Mouse (Mus musculus) spleen, adult 12 weeks (tissue): ENCODE results near the gene Sh2b3.

Experiments used
- DNase-seq: peaks from one replicate; pipeline ENCODE4 v3.0.0; 2022; ENCODE audit warnings: low spot score

The Sh2b3 gene

DNA sequence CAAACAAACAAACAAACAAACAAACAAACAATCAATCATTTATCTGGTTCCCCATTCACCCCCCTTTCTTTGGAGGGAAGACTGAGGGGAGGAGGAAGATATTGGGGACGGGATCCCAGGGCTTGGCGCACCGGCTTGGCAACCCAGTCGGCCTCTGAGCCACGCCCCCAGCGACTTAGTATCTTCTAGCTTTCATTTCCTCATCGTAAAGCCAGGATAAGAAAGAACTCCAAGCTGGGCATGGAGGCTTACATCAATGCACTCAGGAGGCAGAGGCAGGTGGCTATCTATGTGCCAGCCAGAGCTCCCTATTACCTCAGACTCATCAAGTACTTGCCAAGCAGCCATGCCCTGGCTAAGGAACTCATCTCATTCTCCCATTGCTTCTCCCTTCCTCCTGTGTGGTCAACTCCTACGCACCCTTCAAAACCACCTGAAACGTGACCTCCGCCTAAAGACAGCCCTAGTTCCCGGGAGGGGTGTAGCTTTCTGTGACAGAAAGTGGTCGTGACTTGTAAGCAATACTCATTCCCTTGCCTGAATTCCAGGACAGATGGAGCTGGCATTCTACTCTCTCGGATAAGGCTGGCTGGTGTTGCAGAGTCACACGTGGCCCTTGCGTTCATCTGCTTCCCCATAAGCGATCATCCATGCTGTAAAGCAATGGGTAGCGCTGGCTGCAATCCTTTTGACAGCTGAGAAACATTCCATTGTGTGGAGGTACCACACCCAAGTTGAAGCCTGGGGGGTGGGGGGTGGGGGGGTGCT is 5.9 kb upstream of the Sh2b3 start:
- DNase-seq: no peak

DNA sequence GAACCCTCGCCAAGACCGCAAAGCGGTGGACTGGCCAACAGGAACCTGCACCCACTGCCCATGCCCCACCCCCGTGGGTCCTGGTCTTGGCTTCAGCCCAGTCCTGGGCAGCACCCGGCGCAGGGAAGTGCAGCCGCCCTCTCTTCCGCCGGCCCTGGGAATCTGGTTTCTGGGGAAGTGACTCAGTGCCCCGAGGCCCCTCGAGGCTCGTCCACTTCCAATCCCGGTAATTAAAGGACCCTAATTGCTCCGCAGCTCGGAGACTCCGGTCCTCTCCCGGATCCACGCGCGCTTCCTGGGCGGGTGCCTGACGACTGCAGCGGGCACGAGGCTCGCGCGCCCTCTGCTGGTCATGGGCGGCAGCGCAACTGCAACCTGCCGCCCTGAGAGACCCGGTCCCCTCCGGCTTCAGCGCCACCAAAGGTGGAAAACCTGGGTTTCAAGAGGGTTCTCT is 5.2 kb upstream of the Sh2b3 start:
- peak; percentile 72 for DNase-seq

DNA sequence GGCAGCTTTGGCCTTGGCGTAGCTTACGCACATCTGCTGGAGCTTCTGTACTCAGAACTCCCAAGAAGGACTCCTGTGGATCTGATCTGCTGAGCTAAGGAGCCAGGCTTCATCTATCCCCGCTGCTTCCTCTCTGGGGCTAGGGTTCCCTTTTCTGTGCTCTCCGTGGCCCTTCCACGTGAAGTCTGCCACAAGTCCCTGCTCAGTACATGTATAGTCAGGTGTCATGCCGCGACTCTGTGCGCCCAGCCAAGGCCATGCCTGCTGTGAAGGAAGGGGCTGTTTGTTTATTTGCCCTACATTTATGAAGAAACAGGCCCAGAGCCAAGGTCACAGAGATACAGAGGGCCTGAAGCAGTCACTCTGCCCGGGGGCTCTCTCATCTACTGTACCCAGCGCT is 4.5 kb upstream of the Sh2b3 start:
- no peak for DNase-seq

DNA sequence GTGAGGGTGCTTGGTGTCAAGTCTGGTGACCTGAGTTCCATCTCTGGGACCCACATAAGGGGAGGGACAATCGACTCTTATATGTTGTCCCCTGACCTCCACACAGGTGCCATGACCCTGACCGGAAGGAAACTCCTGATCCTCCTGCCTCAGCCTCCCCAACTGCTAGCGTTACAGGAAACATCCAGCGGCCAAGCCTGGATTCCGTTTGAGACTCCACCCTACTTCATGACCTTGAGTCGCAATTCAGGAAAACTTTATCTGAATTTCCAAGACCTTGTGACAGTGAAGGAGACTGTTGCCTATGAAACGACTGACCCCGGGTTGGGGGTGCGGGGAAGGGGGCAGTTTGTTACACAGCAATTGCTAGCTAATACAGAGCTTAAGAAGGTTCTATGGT is 4.1 kb upstream of the Sh2b3 start:
- DNase-seq: no peak

DNA sequence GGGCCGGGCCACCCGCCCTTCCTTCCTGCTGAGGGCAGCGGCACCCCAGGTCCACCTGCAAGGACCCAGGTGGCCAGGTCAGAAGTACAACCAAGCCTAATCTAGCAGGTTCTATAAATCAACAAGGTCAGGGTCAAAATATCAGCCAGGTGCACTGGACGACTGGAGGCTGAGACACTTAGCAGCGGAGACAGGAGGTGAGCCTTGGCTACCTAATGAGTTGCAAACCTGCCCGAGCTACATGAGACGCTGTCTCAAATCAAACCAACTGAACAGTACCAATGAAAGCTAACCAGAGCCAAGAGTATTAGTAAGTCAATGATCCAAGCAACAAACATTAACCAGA is 1.7 kb upstream of the Sh2b3 start:
- no peak for DNase-seq

DNA sequence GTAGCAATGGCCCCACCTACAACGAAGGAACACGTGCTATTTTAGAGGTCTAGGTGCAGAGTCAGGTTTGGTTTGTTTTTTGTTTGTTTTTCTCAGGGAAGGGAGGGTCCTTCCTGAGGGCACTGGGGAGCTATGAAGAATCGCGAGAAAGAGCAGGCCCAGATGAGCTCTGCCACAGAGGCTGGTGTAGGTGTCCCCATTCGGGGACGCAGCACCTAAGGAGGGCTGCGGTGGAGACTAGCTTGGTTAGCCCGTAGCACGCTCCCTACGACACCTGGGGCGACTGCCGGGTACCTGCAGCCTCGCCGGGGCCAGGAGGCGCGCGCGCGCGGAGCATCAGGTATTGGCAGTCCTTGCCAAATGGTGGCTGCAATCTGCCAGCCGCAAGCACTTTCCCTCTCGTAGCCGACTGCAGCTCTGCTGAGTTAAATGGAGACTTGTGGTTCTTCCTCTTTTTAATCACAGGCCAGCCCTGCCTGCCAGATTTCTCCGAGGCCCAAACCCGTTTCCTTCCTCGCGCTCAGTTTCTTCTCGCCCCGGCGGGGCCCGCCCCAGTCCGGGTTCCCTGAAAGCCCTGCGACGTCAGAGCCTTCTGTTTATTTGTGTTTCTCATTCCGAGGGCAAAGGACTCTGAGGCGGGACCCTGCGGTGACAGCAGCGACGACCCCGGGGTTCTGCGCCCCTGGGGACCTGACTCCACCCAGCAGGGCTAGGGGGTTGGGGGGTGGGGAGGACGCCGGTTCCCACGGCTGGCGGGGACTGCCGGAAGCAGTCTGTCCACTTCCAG is 1.1 kb upstream of the Sh2b3 start:
- peak; percentile 50 for DNase-seq

DNA sequence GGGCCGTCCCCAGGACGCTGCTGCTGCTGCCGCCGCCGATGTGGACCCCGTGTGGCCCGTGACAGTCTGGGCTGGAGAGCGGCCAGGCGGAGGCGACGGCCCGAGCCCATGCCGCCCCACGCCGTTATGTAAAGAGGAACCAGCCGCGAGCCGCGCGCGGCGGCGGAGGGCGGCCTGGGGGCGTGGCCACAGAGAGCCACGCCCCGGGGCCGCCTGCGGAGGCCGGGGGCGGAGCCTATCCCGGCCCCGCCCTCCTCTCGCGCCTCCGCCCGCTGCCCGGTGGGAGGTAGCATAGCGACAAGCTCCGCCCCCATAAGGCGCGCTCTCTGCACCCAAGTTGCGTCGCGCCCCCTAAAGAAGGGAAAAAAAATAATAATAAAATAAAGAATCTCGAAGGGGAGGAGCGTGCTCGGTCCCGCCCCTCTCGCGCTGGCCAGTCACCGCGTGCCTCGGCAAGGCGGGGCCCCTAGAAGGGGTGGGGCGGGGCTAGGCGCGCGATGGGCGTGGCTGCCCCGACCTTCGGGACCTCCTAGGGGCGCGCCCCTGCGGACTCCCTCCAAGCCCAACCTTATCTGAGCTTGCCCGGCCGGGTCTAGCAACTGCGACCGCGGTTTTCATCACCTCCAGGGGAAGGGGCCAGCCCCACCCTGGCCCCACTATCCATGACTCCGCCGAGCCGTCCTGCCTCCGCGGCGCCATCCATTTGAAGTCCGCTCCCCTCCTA is 592 bp downstream of the Sh2b3 start:
- DNase-seq: peak; percentile 89

DNA sequence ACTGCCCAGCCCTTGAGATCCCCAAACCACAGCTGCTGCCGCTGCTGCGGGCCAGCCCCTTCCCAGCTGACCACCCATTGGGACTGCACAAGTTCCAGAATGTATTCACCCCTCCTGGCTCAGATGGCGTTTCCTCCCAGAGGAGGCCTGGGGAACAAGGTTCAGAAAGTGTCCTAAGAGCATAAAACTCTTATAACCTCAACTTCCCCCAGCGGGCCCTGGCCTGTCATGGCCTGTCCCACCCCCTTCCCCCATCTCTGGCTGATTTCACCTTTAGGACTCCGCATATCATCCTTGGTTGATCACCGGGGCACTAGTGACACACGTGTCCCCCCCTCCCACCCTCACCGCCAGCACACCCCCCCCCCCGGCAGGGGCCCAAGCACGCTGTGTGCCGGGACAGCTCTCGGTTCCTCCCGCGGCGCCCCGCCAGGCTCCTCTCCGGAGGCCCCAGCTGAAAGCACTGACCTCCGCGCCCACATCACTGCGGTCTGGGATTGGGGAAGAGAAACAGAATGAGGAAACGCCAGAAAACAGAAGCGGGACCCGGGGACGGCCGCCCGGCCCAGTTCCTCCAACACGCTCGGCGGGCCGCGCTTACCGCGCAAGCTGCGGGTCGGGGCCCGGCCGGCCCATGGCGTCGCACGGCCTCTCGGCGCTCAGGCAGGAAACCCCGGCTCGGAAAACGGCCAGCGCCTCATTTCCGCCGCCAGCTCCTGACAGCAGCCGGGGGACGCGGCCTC is 1.3 kb downstream of the Sh2b3 start:
- DNase-seq: no peak

DNA sequence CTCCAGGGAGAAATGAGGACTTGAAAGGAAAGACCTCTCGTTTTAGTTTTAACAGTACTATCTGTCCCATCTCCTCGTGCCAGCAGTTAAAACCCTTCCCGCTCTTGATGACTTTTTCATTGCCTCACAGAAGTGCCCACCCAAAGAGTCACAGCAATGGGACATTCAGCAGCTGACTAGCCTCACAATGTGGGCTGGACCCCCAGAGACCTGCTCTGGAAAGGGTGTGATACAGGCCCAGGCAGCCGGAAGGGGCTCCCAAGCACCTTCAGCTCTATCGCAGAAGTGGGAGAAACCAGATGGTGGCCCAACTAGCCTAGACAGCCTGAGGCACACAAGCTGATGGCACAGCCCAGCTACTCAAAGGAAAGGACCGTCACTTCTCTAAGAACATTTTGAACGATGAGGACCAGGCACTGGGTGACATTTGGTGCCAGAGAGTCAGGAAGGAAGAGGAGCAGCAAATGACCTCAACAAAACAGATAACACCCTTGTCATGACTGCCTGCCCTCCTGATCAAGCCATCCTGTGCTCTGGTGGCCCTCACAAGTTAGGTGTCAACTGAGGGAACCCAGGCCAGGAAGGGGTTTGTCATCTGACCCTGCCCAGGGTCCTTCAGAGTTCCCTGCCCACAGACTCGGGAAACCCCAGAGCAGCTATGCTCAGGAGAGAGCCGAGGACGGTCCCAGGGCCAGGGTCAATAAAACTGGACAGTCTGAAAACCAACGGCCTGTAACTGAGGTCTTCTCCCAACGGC is 2.3 kb downstream of the Sh2b3 start:
- no peak for DNase-seq

DNA sequence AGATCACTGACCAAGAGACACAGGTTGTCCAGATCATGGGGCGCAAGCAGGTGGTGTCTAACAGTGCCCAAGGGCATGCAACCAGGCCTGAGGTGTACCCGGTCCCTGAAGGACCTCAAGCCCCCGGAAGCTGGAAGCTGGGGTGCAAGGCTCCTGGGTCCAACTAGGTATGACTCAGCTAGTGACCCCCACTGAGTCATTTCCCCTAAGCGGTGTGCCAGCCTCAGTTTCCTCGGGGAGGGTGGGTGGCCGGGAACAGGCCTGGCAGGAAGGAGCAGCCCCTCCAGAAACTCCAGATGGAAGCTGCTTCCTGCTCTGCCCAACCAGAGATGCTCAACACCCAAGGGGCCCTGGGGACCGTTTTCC is 3.2 kb downstream of the Sh2b3 start:
- no peak for DNase-seq

DNA sequence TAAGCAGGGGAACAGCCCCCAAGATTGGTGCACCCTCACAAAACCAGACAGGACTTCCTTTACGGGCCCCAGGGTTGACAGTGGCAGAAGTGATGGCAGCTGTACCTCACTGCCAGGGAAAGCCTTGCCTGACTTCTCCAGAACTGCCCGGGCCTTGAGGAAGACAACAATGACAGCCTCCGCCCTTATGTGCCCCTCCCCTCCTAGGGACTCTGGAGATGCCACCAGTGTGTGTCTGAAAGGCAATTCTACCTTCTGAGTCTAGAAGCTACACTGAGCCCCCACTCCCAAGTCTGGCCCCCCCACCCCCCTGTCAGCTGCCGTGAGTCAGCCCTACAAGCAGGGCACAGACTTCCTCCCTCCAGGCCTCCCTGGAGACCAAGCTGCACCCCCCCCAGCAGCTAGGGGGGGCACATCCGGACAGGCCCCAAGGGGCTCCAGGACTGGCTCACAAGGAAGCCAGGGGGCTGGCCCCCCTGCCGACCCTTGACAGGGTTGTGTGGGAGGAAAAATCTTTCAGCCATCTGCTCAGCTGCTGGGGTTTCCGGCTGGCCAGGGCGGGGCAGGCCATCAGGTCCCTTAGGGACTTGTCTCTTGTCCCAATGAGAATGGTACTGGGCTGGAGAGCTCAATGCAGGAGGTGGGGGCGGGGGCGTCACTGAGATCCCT is 3.7 kb downstream of the Sh2b3 start:
- DNase-seq: peak; percentile 69

DNA sequence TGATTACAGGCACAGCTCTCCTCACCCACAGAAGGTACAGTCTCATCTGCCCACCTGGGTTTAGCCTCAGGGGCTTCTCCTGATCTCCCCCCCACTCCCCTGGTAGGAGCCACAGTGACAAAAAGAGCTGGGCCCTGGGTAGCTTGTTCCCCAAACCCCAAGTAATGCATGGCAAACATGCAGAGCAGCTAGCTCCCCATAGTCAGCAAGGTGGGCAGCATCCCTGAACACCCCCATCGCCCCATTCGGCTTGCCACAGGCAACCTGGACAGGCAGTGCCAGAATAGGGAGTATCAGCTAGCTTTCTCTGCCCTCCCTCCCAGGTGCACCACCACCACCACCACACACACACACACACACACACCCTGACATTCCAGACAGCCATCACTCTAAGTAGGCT is 4.3 kb downstream of the Sh2b3 start:
- no peak for DNase-seq

DNA sequence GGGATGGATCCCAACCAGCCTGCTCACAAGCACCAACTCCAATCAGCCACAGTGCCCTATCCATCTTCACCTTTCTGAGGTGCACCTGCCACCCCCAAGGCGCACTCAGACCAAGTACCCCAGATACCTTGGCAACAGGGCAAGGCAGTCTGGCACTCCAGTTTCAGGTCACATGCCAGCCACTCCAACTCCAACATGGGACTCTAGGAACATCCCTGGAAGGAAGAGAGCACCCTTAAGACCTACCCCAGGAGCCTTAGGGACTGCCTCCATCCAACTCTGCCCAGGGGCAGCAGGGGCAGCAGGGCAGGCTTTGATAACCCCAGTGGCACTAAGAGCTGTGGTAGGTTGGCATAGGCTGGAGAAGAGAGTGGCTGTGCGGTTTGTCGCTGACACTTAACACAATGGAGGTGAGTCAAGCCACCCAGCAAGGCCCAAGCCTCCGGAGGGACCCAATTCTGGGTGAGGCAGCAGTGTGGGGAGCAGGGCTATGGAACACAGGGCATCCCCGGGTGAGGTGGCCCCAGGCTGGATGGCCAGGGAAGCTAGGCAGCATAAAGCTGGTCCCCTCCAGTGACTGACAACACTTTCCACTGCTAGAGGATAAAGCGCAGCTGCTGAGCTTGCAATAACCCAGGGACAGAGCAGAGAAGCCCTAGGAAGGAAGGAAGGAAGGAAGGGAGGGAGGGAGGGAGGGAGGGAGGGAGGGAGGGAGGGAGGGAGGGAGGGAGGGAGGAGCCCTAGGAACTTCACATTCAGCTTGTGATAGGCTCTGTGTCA is 4.9 kb downstream of the Sh2b3 start:
- no peak for DNase-seq

DNA sequence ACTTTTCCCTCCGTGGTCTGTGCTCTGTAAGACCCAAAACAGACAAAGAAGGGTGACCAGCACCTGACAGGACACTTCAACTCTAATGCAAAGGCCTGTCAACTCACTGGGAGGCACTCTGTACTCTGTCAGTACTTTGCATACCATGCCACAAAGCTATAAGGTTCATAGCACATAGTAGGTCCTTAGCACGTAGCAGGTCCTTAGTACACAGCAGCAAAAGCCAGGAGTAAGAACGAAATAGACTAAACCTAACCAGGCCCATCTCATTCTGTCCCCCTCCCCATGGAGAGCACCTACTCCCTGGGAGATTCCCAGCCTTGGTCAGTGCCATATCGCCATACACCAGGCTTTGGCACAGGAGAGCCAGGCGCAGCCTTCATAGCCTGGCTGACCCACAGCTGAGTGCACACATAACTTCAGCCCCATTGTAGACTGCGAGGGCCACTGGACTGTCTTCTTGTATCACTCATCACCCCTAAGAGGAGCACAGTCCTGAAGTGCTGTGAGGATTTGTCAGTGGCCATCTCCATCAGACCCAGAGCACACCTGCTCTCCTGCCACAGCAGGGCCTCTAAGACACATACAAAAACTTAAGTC is 6.3 kb downstream of the Sh2b3 start:
- no peak for DNase-seq

DNA sequence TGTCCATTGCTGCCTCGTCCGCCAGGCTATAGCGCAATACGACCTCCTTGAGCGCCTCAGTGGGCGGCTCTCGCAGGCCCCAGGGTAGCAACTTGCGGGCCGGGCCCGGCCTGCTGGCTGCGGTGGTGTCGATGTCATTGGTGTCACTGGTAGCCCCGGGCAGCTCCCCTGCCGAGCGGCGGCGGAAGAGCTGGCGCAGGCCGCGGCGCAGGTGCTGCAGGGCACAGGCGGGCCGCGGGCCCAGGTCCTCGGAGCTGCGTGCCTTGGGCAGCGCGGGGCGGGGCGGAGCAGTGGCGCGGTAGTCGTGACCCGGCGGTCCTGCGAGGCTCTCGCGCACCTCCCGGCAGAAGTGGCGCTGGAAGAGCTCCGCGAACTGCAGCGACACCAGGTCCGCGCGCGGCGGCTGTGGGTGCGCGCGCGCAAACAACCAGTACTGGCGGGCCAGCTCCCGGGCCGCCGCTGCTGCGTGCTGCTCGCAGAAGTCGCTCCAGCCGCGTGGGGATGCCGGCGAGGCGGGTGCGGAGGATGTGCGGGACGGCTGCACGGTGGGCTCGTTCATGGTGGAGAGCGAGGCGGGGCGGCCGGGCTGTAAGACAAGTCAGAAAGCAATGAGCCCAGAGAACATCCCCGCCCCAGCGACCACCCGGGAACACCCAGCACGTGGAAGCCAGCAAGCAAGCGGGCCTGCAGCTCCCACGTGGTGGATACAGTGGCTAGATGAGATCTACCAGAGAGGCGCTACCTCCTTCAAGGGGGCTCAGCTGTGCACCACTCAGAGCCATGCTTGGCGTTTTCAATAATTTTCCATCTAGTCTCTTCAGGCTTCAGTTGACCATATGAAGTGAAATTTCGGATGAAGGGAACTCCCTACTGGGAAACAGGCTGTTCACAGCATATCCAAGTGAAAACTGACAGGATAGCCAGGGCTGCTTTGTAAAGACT is 8.7 kb downstream of the Sh2b3 start:
- no peak for DNase-seq

DNA sequence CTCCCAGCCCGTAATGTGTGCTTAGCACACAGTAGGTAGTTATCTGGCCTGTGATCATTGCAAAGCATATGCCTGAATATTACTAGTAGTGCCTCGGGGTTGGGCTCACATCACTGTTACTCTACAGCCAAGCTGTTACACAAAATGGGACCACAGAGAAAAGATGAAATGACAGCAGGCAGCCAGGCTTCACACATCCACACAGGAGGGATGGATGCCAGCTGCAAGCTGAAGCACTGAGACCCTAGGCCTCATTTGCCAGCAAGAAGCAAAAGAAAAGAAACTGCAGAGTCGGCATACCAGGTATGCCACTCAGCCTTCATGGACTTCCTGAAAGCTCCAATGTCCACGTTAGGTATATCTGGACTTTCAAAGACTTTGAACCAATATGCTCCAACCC is 9.6 kb downstream of the Sh2b3 start:
- no peak for DNase-seq

DNA sequence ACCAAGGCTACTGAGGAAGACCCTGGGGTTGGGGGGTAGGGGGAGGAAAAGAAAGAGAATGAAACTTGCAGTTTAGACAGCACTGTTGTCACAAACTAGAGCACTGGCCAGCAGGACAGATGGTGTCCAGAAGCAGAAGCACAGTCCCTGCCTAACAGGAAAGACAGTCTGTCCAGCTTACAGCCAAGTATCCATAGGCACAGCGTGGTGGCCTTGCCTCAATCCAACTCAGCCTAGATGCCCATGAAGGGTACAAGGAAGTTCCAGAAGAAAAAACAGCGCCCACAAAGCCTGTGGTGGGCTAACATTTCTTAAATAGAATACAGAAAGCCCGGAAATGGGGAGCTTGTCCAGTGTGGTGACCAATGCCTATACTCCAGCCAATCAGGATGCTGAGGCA is 11.8 kb downstream of the Sh2b3 start:
- no peak for DNase-seq

DNA sequence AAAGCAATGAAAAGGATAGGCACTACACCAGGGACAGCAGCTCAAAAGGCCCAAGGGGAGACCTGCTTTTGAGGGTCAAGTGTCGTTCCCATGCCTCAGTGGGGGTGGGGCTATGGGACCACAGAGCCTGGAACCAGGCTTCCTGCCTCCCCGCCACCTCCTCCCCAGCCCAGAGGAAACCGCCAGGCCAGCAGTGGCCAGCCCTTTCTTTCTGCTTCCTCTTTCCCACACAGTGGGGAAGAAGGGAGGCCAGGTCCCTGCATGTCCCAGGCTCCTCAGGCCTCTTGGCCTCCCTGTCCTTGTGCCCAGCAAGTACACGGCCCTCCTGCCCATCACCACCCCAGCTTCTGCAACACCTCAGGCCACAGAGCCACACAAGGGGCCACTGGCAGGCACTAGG is 13.3 kb downstream of the Sh2b3 start:
- no peak for DNase-seq

DNA sequence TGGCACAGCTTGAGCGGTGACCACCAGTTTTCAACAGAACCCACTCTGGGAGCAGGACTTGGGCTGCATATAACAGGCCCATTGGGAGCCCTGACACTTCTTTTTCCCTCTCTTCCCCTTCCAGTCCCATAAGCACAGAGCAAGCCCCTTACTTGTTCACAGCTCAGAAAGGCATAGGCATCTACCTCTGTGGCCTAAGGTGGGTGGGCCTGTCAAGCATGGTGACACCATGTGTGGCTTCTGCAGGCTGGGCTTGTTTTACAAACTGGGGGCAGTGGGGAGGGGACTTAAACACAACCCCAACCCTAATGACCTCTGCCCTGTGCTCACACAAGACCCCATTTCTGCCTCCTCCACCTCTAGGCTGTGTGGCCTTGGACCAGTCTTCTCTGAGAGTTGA is 13.8 kb downstream of the Sh2b3 start:
- DNase-seq: no peak
